Mouse (Mus musculus) thymus, adult 2 months (tissue): ENCODE measurements around the gene Sv2c.

Experiments used
- CTCF ChIP-seq: fragments of 200-500 bp; IDR thresholded peaks from 2 replicates; pipeline ENCODE4 v1.5.1; 2012; ENCODE audit warnings: mild to moderate bottlenecking, control low read depth, low read length, moderate library complexity, borderline replicate concordance; ENCODE audit not compliant: control insufficient read depth, poor library complexity, insufficient read depth; ENCODE audit errors: extremely low read depth
- POLR2A ChIP-seq: fragments of 200-500 bp; IDR thresholded peaks from 2 replicates; pipeline ENCODE4 v1.6.1; 2012; ENCODE audit warnings: mild to moderate bottlenecking, low read length, control low read depth, moderate library complexity; ENCODE audit not compliant: control insufficient read depth, poor library complexity, insufficient read depth; ENCODE audit errors: extremely low read depth

- TF ChIP-seq POLR2A (no peak), CTCF (no peak)
Measured at GRCm38 (mm10) chr13:95909244-95909643, 223.1 kb downstream of the Sv2c start.
